8 mouse cellular contexts compared by ENCODE assay signal in the genomic region with DNA sequence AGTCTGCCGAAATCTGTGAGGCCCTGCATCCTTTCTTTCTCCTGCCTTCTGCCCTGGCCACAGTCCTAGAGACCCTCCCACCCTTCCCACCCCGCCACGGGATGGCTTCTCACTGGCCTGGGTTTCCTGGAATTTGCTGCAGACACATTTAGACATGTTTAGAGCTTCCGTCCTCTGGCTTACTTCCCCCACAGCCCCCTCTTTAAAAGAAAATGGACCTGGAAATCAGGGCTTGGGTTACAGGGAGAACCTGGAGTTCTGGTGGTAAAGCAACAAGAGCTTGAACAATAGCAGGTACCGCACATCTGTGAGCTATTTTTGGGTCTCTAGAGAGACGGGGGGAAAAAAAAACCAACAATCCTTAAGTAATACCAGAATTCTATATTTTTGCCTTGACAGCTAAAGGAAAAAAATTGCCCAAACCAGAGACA. TPM values are rescaled to one million over a fixed set of nuclear protein-coding genes. Genes with fewer than 3 reads are reported as not detected.
DNase-seq lines count a peak whose midpoint lies in the region; ATAC-seq lines count a peak whose summit lies in the region.

No protein-coding gene starts in this region.

- H3K27me3 ChIP-seq in megakaryocyte, embryonic 14.5 days (replicated peaks) = peaks cover 67% of the 10 kb centered on the region
- no peaks in the 10 kb centered on the region for H3K27me3 ChIP-seq in embryonic facial prominence, embryonic 14.5 days (replicated peaks; ENCODE audit: control insufficient read depth, insufficient read depth, low read length)
- no peaks in the 10 kb centered on the region for H3K27me3 ChIP-seq in stomach, embryonic 15.5 days (replicated peaks)

- H3K4me3 ChIP-seq in megakaryocyte, embryonic 14.5 days (replicated peaks) = peak overlapping the region; percentile 47
- no peak overlapping the region for H3K4me3 ChIP-seq in embryonic facial prominence, embryonic 14.5 days (ENCODE audit: low read depth, low read length)
- no peak overlapping the region for H3K4me3 ChIP-seq in stomach, embryonic 15.5 days (replicated peaks)

- H3K9ac ChIP-seq in embryonic facial prominence, embryonic 14.5 days (ENCODE audit: low read depth, low read length) = peak overlapping the region; percentile 14
- no peak overlapping the region for H3K9ac ChIP-seq in stomach, embryonic 15.5 days

- H3K36me3 ChIP-seq in megakaryocyte, embryonic 14.5 days (replicated peaks; ENCODE audit: low read length) = no peaks in the 10 kb centered on the region
- no peaks in the 10 kb centered on the region for H3K36me3 ChIP-seq in embryonic facial prominence, embryonic 14.5 days (ENCODE audit: control insufficient read depth, insufficient read depth, low read length)
- H3K36me3 ChIP-seq in stomach, embryonic 15.5 days = no peaks in the 10 kb centered on the region

- no peak for ATAC-seq in megakaryocyte, adult 5-6 weeks (ENCODE audit: poor library complexity, severe bottlenecking)
- peak; percentile 16; the same call in 1 of the 2 replicates for ATAC-seq in embryonic facial prominence, embryonic 14.5 days (ENCODE audit: low read depth)
- ATAC-seq in stomach, embryonic 15.5 days (ENCODE audit: insufficient read depth, low FRiP score, low read depth) = no peak

- WGBS in embryonic facial prominence, embryonic 14.5 days = 2% methylated on average over 6 of the region's 6 CpGs
- WGBS in stomach, embryonic 15.5 days = 11% methylated on average over 6 of the region's 6 CpGs

- no peaks in the 10 kb centered on the region for H3K9me3 ChIP-seq in megakaryocyte, embryonic 14.5 days
- H3K9me3 ChIP-seq in embryonic facial prominence, embryonic 14.5 days (ENCODE audit: control insufficient read depth, low read length) = no peaks in the 10 kb centered on the region
- H3K9me3 ChIP-seq in stomach, embryonic 15.5 days = no peaks in the 10 kb centered on the region

- peak overlapping the region; percentile 38 for H3K4me2 ChIP-seq in embryonic facial prominence, embryonic 14.5 days (ENCODE audit: low read depth, low read length)
- H3K4me2 ChIP-seq in stomach, embryonic 15.5 days = peak overlapping the region; percentile 35

- peak overlapping the region; percentile 94 for H3K27ac ChIP-seq in embryonic facial prominence, embryonic 14.5 days (replicated peaks; ENCODE audit: low read depth, low read length)
- peak overlapping the region; percentile 94 for H3K27ac ChIP-seq in stomach, embryonic 15.5 days

- H3K4me1 ChIP-seq in megakaryocyte, embryonic 14.5 days = peaks cover 58% of the 10 kb centered on the region
- peaks cover 39% of the 10 kb centered on the region for H3K4me1 ChIP-seq in embryonic facial prominence, embryonic 14.5 days (ENCODE audit: control insufficient read depth, insufficient read depth, low read length)
- H3K4me1 ChIP-seq in stomach, embryonic 15.5 days = peaks cover 44% of the 10 kb centered on the region

- peak; percentile 79 for DNase-seq in embryonic facial prominence, embryonic 14.5 days (ENCODE audit: low spot score)
- DNase-seq in kidney, postnatal 10 days = peak; percentile 67
- DNase-seq in right cerebral cortex, adult 18-20 months = no peak
- DNase-seq in cerebellum, postnatal 4 days (ENCODE audit: low spot score in 2 of 2) = no peak
- no peak for DNase-seq in spleen, adult 12 weeks (ENCODE audit: low spot score)

RNA-seq across cellular contexts. Expression of a gene that starts 8.5 kb away (rescaled TPM):
- 1.2 and 4.2 TPM in 2 replicates for polyA plus RNA-seq in megakaryocyte, embryonic 14.5 days (2012; ENCODE audit: insufficient read depth, low replicate concordance)
- total RNA-seq in megakaryocyte, adult 5-6 weeks (2015) = 37.6 and 43.0 TPM in 2 replicates
- 22.3 and 48.3 TPM in 2 replicates for total RNA-seq in megakaryocyte, adult 5-6 weeks (2017)
- polyA plus RNA-seq in embryonic facial prominence, embryonic 14.5 days (2014; fragmentation: Nextera tagmentation; extraction: Ambion mirVana) = 29.9 and 35.8 TPM in 2 replicates
- polyA plus RNA-seq in stomach, embryonic 15.5 days (2015; fragmentation: Nextera tagmentation; extraction: Ambion mirVana) = 16.1 and 17.9 TPM in 2 replicates

Comparison
In these comparisons a context has a peak if more than half of its experiments do, and no peak if none do; other contexts are left out.
1. DNase-seq: peak in embryonic facial prominence, embryonic 14.5 days (single experiment) and kidney, postnatal 10 days (single experiment); none in right cerebral cortex, adult 18-20 months (single experiment), cerebellum, postnatal 4 days (0 of 2) and spleen, adult 12 weeks (single experiment).